Mouse (Mus musculus) bone marrow, adult 2 months (tissue): Measurements from ENCODE around the gene Cldn34c3. TPM values are rescaled to one million over a fixed set of nuclear protein-coding genes. Genes with fewer than 3 reads are reported as not detected.
"Not testable (repeated sequence)": the region's sequence is repeated elsewhere in the genome, so short reads cannot be mapped to it uniquely, and the experiment has no call there.

Experiments used
- H3K27ac ChIP-seq: fragments of 200-500 bp; 2 replicates; pipeline ENCODE4 v1.5.1; 2012; ENCODE audit warnings: low read depth, mild to moderate bottlenecking, control low read depth, inconsistent platforms, low read length; ENCODE audit not compliant: control insufficient read depth, poor library complexity, insufficient read depth
- H3K4me1 ChIP-seq: fragments of 200-500 bp; 2 replicates; pipeline ENCODE4 v1.6.1; 2011; ENCODE audit warnings: low read length; ENCODE audit not compliant: control insufficient read depth, insufficient read depth
- H3K4me3 ChIP-seq: fragments of 200-500 bp; replicated peaks from 2 replicates; pipeline ENCODE3; 2011; ENCODE audit warnings: mild to moderate bottlenecking, low read depth, low read length, control low read depth; ENCODE audit not compliant: control insufficient read depth
- polyA plus RNA-seq: library from polyadenylated mRNA; stranded (reverse); fragments of >200 nt; gene quantifications from 2 replicates; pipeline ENCODE4 v1.2.4, GENCODE M21; 2011; ENCODE audit warnings: low replicate concordance; ENCODE audit not compliant: missing spikeins, insufficient read depth, insufficient read length

Cldn34c3 gene
- not detected in 2 replicates for polyA plus RNA-seq

DNA sequence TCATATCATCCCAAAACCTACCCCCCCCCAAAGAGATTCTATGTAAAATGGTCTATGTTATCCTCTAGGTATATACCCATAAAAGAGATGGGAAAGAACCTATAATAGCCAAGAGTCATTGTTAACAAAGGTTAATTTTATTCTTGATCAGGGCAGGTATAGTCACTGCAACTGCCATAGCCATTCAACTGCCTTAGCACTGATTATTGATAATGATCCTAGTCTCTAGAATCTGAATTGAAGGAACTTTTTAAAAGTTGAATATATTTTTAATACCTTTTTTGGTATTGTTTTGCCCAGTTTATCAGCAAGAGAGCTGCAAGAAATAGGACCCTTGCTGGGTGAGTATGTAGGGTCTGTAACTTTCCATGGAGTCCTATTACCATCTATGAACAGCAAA lies at the start of gene Cldn34c3:
Gene Cldn34c3, plus strand, starts transcription at position 301 of the 400 bp plus-strand sequence.
- not testable (repeated sequence) for H3K27ac ChIP-seq, H3K4me1 ChIP-seq, H3K4me3 ChIP-seq

Other genes starting within 250 kb of the Cldn34c3 start
- not detected in 2 replicates for gene Cldn34c2, start 212.0 kb upstream of the Cldn34c3 start, polyA plus RNA-seq
- not detected in 2 replicates for gene Gm17467, start 88.9 kb upstream of the Cldn34c3 start, polyA plus RNA-seq